Comparison of ENCODE assay signal across 23 mouse cellular contexts in genomic region chr5:4924866-4925265, GRCm38 (mm10).
DNase-seq lines count a peak whose midpoint lies in the region; ATAC-seq and TF ChIP-seq lines count a peak whose summit lies in the region.
"Had no signal": no experiment of that assay in that cellular context is flagged by ENCODE, and none has a peak within 500 bp of the region (broad histone marks: within the 10 kb centered on the region; RNA-seq: fewer than 3 reads in every experiment).

No protein-coding gene starts in this region.

- intact Hi-C loops in gastrocnemius, adult 2 months (cut with DNase I), result no loop called here

- no peak for TF ChIP-seq CTCF in lung, adult 2 months (IDR thresholded peaks at IDR 0.05; ENCODE audit: insufficient read depth, low read length)
- TF ChIP-seq CTCF in midbrain, postnatal 0 days (IDR thresholded peaks at IDR 0.05), result no peak
- no peak for TF ChIP-seq CTCF in gastrocnemius, adult 2 months (IDR thresholded peaks at IDR 0.05)

- no peak for TF ChIP-seq POLR2A in lung, adult 2 months (IDR thresholded peaks at IDR 0.05; ENCODE audit: borderline replicate concordance, extremely low read depth, low read depth, low read length)

- no peaks in the 10 kb centered on the region for H3K27me3 ChIP-seq in midbrain, embryonic 11.5 days (ENCODE audit: control insufficient read depth, insufficient read depth, low read length)
- H3K27me3 ChIP-seq in midbrain, postnatal 0 days (ENCODE audit: insufficient read depth, low read length), result no peaks in the 10 kb centered on the region
- H3K27me3 ChIP-seq: embryonic facial prominence, embryonic 13.5 days; embryonic facial prominence, embryonic 15.5 days; forebrain, embryonic 12.5 days had no signal

- no peaks in the 10 kb centered on the region for H3K4me1 ChIP-seq in lung, adult 2 months (ENCODE audit: control insufficient read depth, insufficient read depth, low read length)
- no peaks in the 10 kb centered on the region for H3K4me1 ChIP-seq in midbrain, embryonic 11.5 days (ENCODE audit: control insufficient read depth, insufficient read depth, low read length)
- H3K4me1 ChIP-seq in midbrain, postnatal 0 days (ENCODE audit: insufficient read depth, low read length), result no peaks in the 10 kb centered on the region
- H3K4me1 ChIP-seq: embryonic facial prominence, embryonic 15.5 days; forebrain, embryonic 10.5 days had no signal

- H3K4me2 ChIP-seq in midbrain, embryonic 11.5 days, result no peak overlapping the region
- H3K4me2 ChIP-seq in midbrain, postnatal 0 days (ENCODE audit: low read depth, low read length, poor library complexity, severe bottlenecking), result no peak overlapping the region
- H3K4me2 ChIP-seq: embryonic facial prominence, embryonic 13.5 days; embryonic facial prominence, embryonic 15.5 days; forebrain, embryonic 12.5 days had no signal

- peak; percentile 34 for DNase-seq in lung, adult 2 months
- no peak for DNase-seq in lung, postnatal 14 days
- peak; percentile 4 for DNase-seq in midbrain, embryonic 11.5 days (ENCODE audit: low spot score, missing footprints)
- no peak for DNase-seq in midbrain, postnatal 0 days (ENCODE audit: low spot score)
- peak; percentile 67 for DNase-seq in lung, postnatal 36 days
- DNase-seq in gastrocnemius, postnatal 10 days, result no peak
- no peak for DNase-seq in gastrocnemius, adult 2 months
- DNase-seq: adrenal gland, adult 2 months; adrenal gland, postnatal 10 days; adrenal gland, postnatal 25 days; cerebellum, adult 11 months; cerebellum, adult 18-20 months; cerebellum, adult 8-10 months; cerebellum, adult 9-11 months; cerebellum, postnatal 14 days; cerebellum, postnatal 36 days; embryo, embryonic 11 days had no signal

- H3K9me3 ChIP-seq in midbrain, embryonic 11.5 days (ENCODE audit: control insufficient read depth, low read length), result no peaks in the 10 kb centered on the region
- H3K9me3 ChIP-seq in midbrain, postnatal 0 days (ENCODE audit: low read length), result no peaks in the 10 kb centered on the region
- H3K9me3 ChIP-seq: embryonic facial prominence, embryonic 13.5 days; embryonic facial prominence, embryonic 15.5 days; forebrain, embryonic 10.5 days; forebrain, embryonic 12.5 days had no signal

- 70% methylated on average over 6 of the region's 6 CpGs for WGBS in lung, adult 2 months
- 89% methylated on average over 6 of the region's 6 CpGs for WGBS in midbrain, embryonic 11.5 days
- WGBS in midbrain, postnatal 0 days, result 87% methylated on average over 6 of the region's 6 CpGs

- no peak for ATAC-seq in midbrain, embryonic 11.5 days (ENCODE audit: low FRiP score)
- no peak for ATAC-seq in midbrain, postnatal 0 days (ENCODE audit: low FRiP score)
- ATAC-seq: forebrain, embryonic 14.5 days had no signal

- no peak overlapping the region for H3K4me3 ChIP-seq in lung, adult 2 months (replicated peaks; ENCODE audit: extremely low read depth, low read depth, low read length)
- no peak overlapping the region for H3K4me3 ChIP-seq in midbrain, embryonic 11.5 days (ENCODE audit: low read depth, low read length)
- no peak overlapping the region for H3K4me3 ChIP-seq in midbrain, postnatal 0 days (ENCODE audit: low read depth, low read length)
- H3K4me3 ChIP-seq in gastrocnemius, adult 2 months, result no peak overlapping the region
- H3K4me3 ChIP-seq: embryonic facial prominence, embryonic 13.5 days; embryonic facial prominence, embryonic 15.5 days; erythroblast, embryonic 14.5 days; forebrain, embryonic 10.5 days; forebrain, embryonic 12.5 days had no signal

- no peak overlapping the region for H3K27ac ChIP-seq in midbrain, embryonic 11.5 days (ENCODE audit: low read depth, low read length)
- H3K27ac ChIP-seq in midbrain, postnatal 0 days (ENCODE audit: low read depth, low read length), result no peak overlapping the region
- no peak overlapping the region for H3K27ac ChIP-seq in gastrocnemius, adult 2 months
- H3K27ac ChIP-seq: embryonic facial prominence, embryonic 13.5 days; embryonic facial prominence, embryonic 15.5 days; forebrain, embryonic 10.5 days; forebrain, embryonic 12.5 days had no signal

- no peaks in the 10 kb centered on the region for H3K36me3 ChIP-seq in midbrain, embryonic 11.5 days (ENCODE audit: control insufficient read depth, insufficient read depth, low read length)
- no peaks in the 10 kb centered on the region for H3K36me3 ChIP-seq in midbrain, postnatal 0 days (ENCODE audit: insufficient read depth, low read length)
- H3K36me3 ChIP-seq: embryonic facial prominence, embryonic 13.5 days; embryonic facial prominence, embryonic 15.5 days; forebrain, embryonic 10.5 days; forebrain, embryonic 12.5 days had no signal

- H3K9ac ChIP-seq in midbrain, embryonic 11.5 days (ENCODE audit: low read length), result no peak overlapping the region
- no peak overlapping the region for H3K9ac ChIP-seq in midbrain, postnatal 0 days (replicated peaks; ENCODE audit: low read length, poor library complexity, severe bottlenecking)
- H3K9ac ChIP-seq: embryonic facial prominence, embryonic 13.5 days; embryonic facial prominence, embryonic 15.5 days; forebrain, embryonic 12.5 days had no signal

Comparison
In these comparisons a context has a peak if more than half of its experiments do, and no peak if none do; other contexts are left out.
1. DNase-seq: peak in lung, adult 2 months (single experiment), midbrain, embryonic 11.5 days (single experiment) and lung, postnatal 36 days (single experiment); none in lung, postnatal 14 days (single experiment), midbrain, postnatal 0 days (single experiment), gastrocnemius, postnatal 10 days (single experiment) and gastrocnemius, adult 2 months (single experiment).